Mouse (Mus musculus): Measurements from ENCODE around the gene Prkn. TPM values are rescaled to one million over a fixed set of nuclear protein-coding genes. Genes with fewer than 3 reads are reported as not detected.

Prkn gene
- polyA plus RNA-seq, 1 experiment from 2014 or later: 1.5 TPM

DNA sequence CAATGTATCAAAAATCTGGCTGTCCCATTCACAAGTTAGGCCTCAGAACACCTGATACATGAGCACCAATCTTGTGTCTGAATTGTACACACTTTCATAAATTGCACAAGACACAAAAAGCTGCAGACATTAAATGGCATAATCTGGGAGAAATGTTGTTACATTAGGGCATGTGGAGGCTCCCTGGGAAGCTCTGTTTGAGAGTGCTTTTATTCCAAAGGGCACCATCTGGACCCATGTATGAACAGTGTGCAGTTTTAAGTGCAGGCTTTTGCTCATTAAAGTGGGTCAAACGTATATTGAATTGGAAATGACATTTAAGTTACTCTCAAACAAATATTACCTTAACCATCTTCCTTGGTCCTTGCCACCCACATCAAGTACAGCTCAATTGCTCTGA lies 246.3 kb downstream of the Prkn start:
- ATAC-seq (replicated peaks; ENCODE audit: low FRiP score) (no peak), DNase-seq (ENCODE audit: low spot score) (no peak)
- Histone ChIP-seq H3K27ac (ENCODE audit: low read depth, low read length) (no peak overlapping the region), H3K4me1 (replicated peaks; ENCODE audit: control insufficient read depth, insufficient read depth, low read length) (no peaks in the 10 kb centered on the region), H3K9me3 (ENCODE audit: control insufficient read depth, low read length) (no peaks in the 10 kb centered on the region), H3K9ac (ENCODE audit: low read length) (no peak overlapping the region), H3K36me3 (ENCODE audit: control insufficient read depth, insufficient read depth, low read length) (no peaks in the 10 kb centered on the region), H3K27me3 (ENCODE audit: control insufficient read depth, insufficient read depth, low read length) (no peaks in the 10 kb centered on the region), H3K4me2 (ENCODE audit: low read depth, low read length, severe bottlenecking) (no peak overlapping the region), H3K4me3 (ENCODE audit: low read depth, low read length) (no peak overlapping the region)
- WGBS: 62% methylated on average over 1 of the region's 1 CpGs

DNA sequence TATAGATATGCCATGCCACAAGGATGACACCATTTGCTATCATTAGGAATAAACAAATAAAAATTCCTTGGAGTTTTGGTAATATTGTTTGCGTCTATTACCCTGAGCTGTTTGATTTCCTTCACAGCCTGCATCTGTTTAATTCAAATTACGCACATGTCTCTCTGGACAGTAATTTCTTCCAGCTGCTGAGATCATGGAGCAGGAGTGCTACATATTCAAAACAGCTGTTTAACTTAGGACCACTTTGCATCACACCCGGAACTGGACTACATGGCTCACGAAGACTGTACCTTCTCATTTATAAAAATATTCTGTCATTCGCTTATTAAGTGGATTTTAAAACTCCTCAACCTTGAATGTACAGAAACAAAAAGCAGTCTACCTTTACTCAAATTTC lies 246.9 kb downstream of the Prkn start:
- Histone ChIP-seq H3K27me3 (ENCODE audit: control insufficient read depth, insufficient read depth, low read length) (no peaks in the 10 kb centered on the region), H3K9ac (ENCODE audit: low read length) (no peak overlapping the region), H3K4me3 (ENCODE audit: low read depth, low read length) (no peak overlapping the region), H3K36me3 (ENCODE audit: control insufficient read depth, insufficient read depth, low read length) (no peaks in the 10 kb centered on the region), H3K4me1 (replicated peaks; ENCODE audit: control insufficient read depth, insufficient read depth, low read length) (no peaks in the 10 kb centered on the region), H3K9me3 (ENCODE audit: control insufficient read depth, low read length) (no peaks in the 10 kb centered on the region), H3K4me2 (ENCODE audit: low read depth, low read length, severe bottlenecking) (no peak overlapping the region), H3K27ac (ENCODE audit: low read depth, low read length) (no peak overlapping the region)
- no peak for ATAC-seq (replicated peaks; ENCODE audit: low FRiP score)
- WGBS: 76% methylated on average over 5 of the region's 5 CpGs
- DNase-seq (ENCODE audit: low spot score): no peak

DNA sequence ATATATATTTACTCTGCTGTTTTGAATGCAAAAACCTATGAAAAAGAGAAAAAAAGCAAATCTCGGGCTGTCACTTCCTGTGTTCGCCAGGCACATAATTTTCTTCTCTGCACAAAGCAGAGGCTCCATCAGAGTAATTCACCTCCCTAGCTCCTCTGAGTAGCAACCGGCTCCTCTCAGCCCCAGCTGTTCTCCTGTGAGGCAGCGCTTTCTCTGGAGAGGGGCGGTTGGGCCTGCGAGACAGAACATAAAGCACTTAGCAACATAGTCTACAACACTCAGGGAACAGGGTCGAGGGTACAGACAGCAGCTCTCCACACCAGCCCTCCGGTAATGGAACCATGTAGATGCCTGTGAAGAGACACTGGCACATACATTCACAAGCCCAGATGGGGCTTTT lies 247.6 kb downstream of the Prkn start:
- no peaks in the 10 kb centered on the region for H3K36me3 ChIP-seq (ENCODE audit: control insufficient read depth, insufficient read depth, low read length)
- no peaks in the 10 kb centered on the region for H3K4me1 ChIP-seq (replicated peaks; ENCODE audit: control insufficient read depth, insufficient read depth, low read length)
- WGBS: 52% methylated on average over 8 of the region's 8 CpGs
- H3K9me3 ChIP-seq (ENCODE audit: control insufficient read depth, low read length): no peaks in the 10 kb centered on the region
- ATAC-seq (replicated peaks; ENCODE audit: low FRiP score) (no peak), DNase-seq (ENCODE audit: low spot score) (no peak)
- no peak overlapping the region for H3K4me2 ChIP-seq (ENCODE audit: low read depth, low read length, severe bottlenecking)
- H3K4me3 ChIP-seq (ENCODE audit: low read depth, low read length): no peak overlapping the region
- no peaks in the 10 kb centered on the region for H3K27me3 ChIP-seq (ENCODE audit: control insufficient read depth, insufficient read depth, low read length)
- H3K27ac ChIP-seq (ENCODE audit: low read depth, low read length): no peak overlapping the region
- H3K9ac ChIP-seq (ENCODE audit: low read length): no peak overlapping the region

DNA sequence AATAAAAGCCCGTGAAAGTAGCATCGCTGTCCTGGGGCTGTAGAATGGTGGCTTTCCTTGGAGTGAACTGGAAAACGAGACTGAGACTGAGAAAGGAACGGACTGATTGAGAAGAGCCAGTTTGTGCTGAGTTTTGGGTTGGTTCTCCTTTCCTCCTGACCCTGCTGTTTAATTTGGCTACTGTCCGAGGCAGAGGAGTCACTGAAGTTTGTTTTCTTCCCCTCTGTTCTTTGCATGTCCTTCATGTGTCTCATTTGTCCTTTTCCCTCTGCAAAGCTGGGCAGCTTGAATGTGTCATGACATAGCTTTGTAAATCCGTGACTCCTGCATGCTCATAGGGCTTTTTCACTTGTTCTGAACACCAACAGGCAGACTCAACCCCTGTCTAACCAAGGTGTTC lies 249.2 kb downstream of the Prkn start:
- DNase-seq (ENCODE audit: low spot score): no peak
- Histone ChIP-seq H3K9ac (ENCODE audit: low read length) (no peak overlapping the region), H3K27me3 (ENCODE audit: control insufficient read depth, insufficient read depth, low read length) (no peaks in the 10 kb centered on the region), H3K9me3 (ENCODE audit: control insufficient read depth, low read length) (no peaks in the 10 kb centered on the region), H3K4me1 (replicated peaks; ENCODE audit: control insufficient read depth, insufficient read depth, low read length) (no peaks in the 10 kb centered on the region), H3K36me3 (ENCODE audit: control insufficient read depth, insufficient read depth, low read length) (no peaks in the 10 kb centered on the region), H3K4me3 (ENCODE audit: low read depth, low read length) (no peak overlapping the region), H3K4me2 (ENCODE audit: low read depth, low read length, severe bottlenecking) (no peak overlapping the region), H3K27ac (ENCODE audit: low read depth, low read length) (no peak overlapping the region)
- 90% methylated on average over 6 of the region's 6 CpGs for WGBS
- ATAC-seq (replicated peaks; ENCODE audit: low FRiP score): no peak

DNA sequence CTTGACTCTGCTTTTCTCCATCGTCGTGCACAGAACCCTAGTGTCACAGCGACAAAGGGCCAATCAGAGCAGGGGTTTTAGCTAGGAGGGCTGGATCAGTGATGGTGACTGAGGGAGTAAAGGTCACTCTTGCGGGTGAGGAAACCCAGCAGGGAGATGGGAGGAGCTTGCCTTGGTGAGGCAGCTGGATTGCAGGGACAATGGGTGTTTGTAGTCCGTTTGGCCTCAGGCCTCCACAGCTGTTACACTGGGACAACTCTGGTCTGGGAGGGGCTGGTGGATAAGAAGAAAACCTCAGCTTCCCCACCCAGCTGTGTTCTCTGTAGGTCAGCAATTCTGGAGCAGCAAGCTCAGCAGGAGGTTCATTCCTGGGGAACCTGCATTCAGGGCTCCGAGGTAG lies 252.7 kb downstream of the Prkn start:
- peak; percentile 58; the same call in 1 of the 2 replicates for ATAC-seq (replicated peaks; ENCODE audit: low FRiP score)
- no peak overlapping the region for H3K27ac ChIP-seq (ENCODE audit: low read depth, low read length)
- 18% methylated on average over 6 of the region's 6 CpGs for WGBS

DNA sequence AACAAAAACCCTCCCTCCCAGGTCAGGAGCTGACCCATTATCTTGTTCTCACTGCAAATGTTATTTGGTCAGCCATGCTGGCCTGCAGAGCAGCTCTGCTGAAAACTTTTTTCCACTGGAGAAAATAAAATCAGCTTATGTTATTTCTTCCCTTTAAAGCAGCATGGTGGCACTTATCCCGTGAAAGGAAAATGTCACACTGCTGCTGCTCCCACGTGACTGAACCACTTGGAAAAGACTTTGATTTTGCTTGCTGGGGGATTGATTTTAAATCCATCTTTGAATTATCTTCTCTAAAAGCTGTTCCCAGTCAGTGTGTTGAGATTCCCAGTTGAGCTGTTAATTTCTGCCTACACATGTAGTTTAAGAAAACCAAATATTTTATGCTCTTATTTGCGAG lies 253.1 kb downstream of the Prkn start:
- Histone ChIP-seq H3K27ac (ENCODE audit: low read depth, low read length) (no peak overlapping the region), H3K9ac (ENCODE audit: low read length) (no peak overlapping the region), H3K4me2 (ENCODE audit: low read depth, low read length, severe bottlenecking) (no peak overlapping the region), H3K9me3 (ENCODE audit: control insufficient read depth, low read length) (no peaks in the 10 kb centered on the region), H3K4me3 (ENCODE audit: low read depth, low read length) (no peak overlapping the region), H3K4me1 (replicated peaks; ENCODE audit: control insufficient read depth, insufficient read depth, low read length) (no peaks in the 10 kb centered on the region), H3K27me3 (ENCODE audit: control insufficient read depth, insufficient read depth, low read length) (no peaks in the 10 kb centered on the region), H3K36me3 (ENCODE audit: control insufficient read depth, insufficient read depth, low read length) (no peaks in the 10 kb centered on the region)
- DNase-seq (ENCODE audit: low spot score): no peak
- WGBS: 38% methylated on average over 3 of the region's 3 CpGs
- no peak for ATAC-seq (replicated peaks; ENCODE audit: low FRiP score)

More for the DNA sequence above, 252.7 kb downstream of the Prkn start:
- Histone ChIP-seq H3K27me3 (ENCODE audit: control insufficient read depth, insufficient read depth, low read length) (no peaks in the 10 kb centered on the region), H3K4me3 (ENCODE audit: low read depth, low read length) (no peak overlapping the region), H3K9ac (ENCODE audit: low read length) (no peak overlapping the region), H3K4me2 (ENCODE audit: low read depth, low read length, severe bottlenecking) (no peak overlapping the region), H3K36me3 (ENCODE audit: control insufficient read depth, insufficient read depth, low read length) (no peaks in the 10 kb centered on the region), H3K4me1 (replicated peaks; ENCODE audit: control insufficient read depth, insufficient read depth, low read length) (no peaks in the 10 kb centered on the region), H3K9me3 (ENCODE audit: control insufficient read depth, low read length) (no peaks in the 10 kb centered on the region)
- DNase-seq (ENCODE audit: low spot score): peak; percentile 58

DNA sequence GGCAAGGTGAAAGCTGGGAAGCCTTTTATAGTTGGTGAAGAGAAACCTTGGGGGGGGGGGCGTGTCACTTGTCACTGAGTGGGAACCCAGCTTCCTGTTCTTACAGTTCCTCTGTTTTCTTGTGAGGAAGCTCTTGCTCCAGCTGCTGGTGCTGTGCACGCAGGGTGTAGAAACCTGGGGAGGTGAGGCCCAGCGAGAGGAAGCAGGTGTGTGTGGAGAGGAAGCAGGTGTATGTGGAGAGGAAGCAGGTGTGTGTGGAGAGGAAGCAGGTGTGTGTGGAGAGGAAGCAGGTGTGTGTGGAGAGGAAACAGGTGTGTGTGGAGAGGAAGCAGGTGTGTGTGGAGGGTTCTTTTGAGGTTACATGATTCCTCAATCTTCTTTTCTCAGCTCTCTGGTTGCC lies 266.8 kb downstream of the Prkn start:
- Histone ChIP-seq H3K27ac (ENCODE audit: low read depth, low read length) (no peak overlapping the region), H3K9ac (ENCODE audit: low read length) (no peak overlapping the region), H3K27me3 (ENCODE audit: control insufficient read depth, insufficient read depth, low read length) (no peaks in the 10 kb centered on the region), H3K4me2 (ENCODE audit: low read depth, low read length, severe bottlenecking) (no peak overlapping the region), H3K4me1 (replicated peaks; ENCODE audit: control insufficient read depth, insufficient read depth, low read length) (no peaks in the 10 kb centered on the region), H3K36me3 (ENCODE audit: control insufficient read depth, insufficient read depth, low read length) (no peaks in the 10 kb centered on the region), H3K4me3 (ENCODE audit: low read depth, low read length) (no peak overlapping the region), H3K9me3 (ENCODE audit: control insufficient read depth, low read length) (no peaks in the 10 kb centered on the region; the same call in 1 of the 2 replicates)
- 86% methylated on average over 3 of the region's 3 CpGs for WGBS
- ATAC-seq (replicated peaks; ENCODE audit: low FRiP score): no peak
- DNase-seq (ENCODE audit: low spot score): no peak

DNA sequence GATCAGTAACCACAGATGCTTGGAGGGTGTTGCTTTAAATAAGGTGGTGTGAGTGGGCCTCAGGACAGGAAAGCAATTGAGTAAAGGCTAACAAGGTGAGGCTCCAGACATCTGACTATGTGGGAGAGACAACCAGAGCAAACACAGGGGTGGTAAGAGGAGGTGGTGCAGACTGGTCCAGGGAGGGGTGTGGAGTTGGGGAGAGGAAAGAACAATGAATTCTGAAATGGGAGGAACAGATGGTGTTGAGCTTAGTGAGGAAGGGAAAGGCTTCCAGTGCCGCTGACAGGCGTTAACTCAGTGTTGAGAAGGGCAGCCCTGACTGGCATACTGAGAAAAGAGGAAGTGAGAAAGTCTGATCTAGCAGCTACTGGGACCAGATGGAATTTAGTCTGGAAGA lies 267.7 kb downstream of the Prkn start:
- H3K9ac ChIP-seq (ENCODE audit: low read length): no peak overlapping the region
- H3K27ac ChIP-seq (ENCODE audit: low read depth, low read length): no peak overlapping the region
- no peaks in the 10 kb centered on the region; the same call in 1 of the 2 replicates for H3K9me3 ChIP-seq (ENCODE audit: control insufficient read depth, low read length)
- H3K4me1 ChIP-seq (replicated peaks; ENCODE audit: control insufficient read depth, insufficient read depth, low read length): no peaks in the 10 kb centered on the region
- no peak overlapping the region for H3K4me2 ChIP-seq (ENCODE audit: low read depth, low read length, severe bottlenecking)
- H3K36me3 ChIP-seq (ENCODE audit: control insufficient read depth, insufficient read depth, low read length): no peaks in the 10 kb centered on the region
- DNase-seq (ENCODE audit: low spot score) (no peak), ATAC-seq (replicated peaks; ENCODE audit: low FRiP score) (no peak)
- H3K27me3 ChIP-seq (ENCODE audit: control insufficient read depth, insufficient read depth, low read length): no peaks in the 10 kb centered on the region
- WGBS: 54% methylated on average over 2 of the region's 2 CpGs
- H3K4me3 ChIP-seq (ENCODE audit: low read depth, low read length): no peak overlapping the region

DNA sequence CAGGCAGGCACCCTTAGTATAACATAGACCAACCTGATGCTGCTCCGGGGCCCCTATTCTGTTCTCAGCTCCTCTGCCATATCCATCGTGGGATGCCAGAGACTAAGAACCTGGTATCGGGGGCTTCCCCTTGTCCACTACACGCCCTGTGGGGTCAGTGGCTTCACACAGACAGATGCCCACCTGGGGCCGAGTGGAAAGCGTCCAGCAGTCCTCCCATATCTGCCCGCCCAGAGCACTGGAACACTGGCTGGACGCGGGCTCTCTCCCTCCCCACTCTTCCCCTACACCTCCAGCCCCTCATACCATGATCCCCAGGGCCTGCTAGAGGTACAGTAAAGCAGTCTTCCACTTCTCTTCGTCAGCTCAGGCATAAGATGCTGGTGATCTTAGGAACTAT lies 277.3 kb downstream of the Prkn start:
- Histone ChIP-seq H3K4me3 (ENCODE audit: low read depth, low read length) (no peak overlapping the region), H3K27ac (ENCODE audit: low read depth, low read length) (no peak overlapping the region), H3K4me1 (replicated peaks; ENCODE audit: control insufficient read depth, insufficient read depth, low read length) (no peaks in the 10 kb centered on the region), H3K9ac (ENCODE audit: low read length) (no peak overlapping the region), H3K36me3 (ENCODE audit: control insufficient read depth, insufficient read depth, low read length) (no peaks in the 10 kb centered on the region), H3K27me3 (ENCODE audit: control insufficient read depth, insufficient read depth, low read length) (no peaks in the 10 kb centered on the region), H3K9me3 (ENCODE audit: control insufficient read depth, low read length) (no peaks in the 10 kb centered on the region), H3K4me2 (ENCODE audit: low read depth, low read length, severe bottlenecking) (no peak overlapping the region)
- ATAC-seq (replicated peaks; ENCODE audit: low FRiP score) (no peak), DNase-seq (ENCODE audit: low spot score) (no peak)
- 86% methylated on average over 10 of the region's 10 CpGs for WGBS
